Mouse (Mus musculus) left cerebral cortex, adult 9 months (tissue): Measurements from ENCODE around the gene Pdilt.
"Not testable (repeated sequence)": the region's sequence is repeated elsewhere in the genome, so short reads cannot be mapped to it uniquely, and the experiment has no call there.

Source experiments
- DNase-seq, 2 experiments: peaks; one replicate each; pipeline ENCODE4 v3.0.0; 2022; ENCODE audit warnings: low spot score in 2 of 2

Pdilt gene

GRCm38 (mm10) chr7:119523389-119523788 is at the start of gene Pdilt:
Pdilt (minus strand) TSS chr7:119523489.
- no peak for DNase-seq

GRCm38 (mm10) chr7:119562476-119562875 is 39.2 kb upstream of the Pdilt start:
- not testable (repeated sequence) for DNase-seq

- DNase-seq = no peak
These were observed 38.2 kb upstream of the Pdilt start for GRCm38 (mm10) chr7:119561441-119561840.

- no peak for DNase-seq
These were observed 37.2 kb upstream of the Pdilt start for GRCm38 (mm10) chr7:119560452-119560835.

- DNase-seq = no peak
These were observed 36.6 kb upstream of the Pdilt start for GRCm38 (mm10) chr7:119559789-119560451.

- DNase-seq = no peak
These were observed 30.8 kb upstream of the Pdilt start, which contains the start of gene Acsm2 for GRCm38 (mm10) chr7:119554040-119554439. Acsm2 (plus strand) TSS chr7:119554340.

GRCm38 (mm10) chr7:119550471-119551222 is 27.4 kb upstream of the Pdilt start:
- DNase-seq = no peak

GRCm38 (mm10) chr7:119545572-119545971 is 22.3 kb upstream of the Pdilt start:
- DNase-seq = no peak

GRCm38 (mm10) chr7:119542445-119542844 is 19.2 kb upstream of the Pdilt start:
- no peak for DNase-seq

- DNase-seq = no peak
These were observed 11.1 kb upstream of the Pdilt start for GRCm38 (mm10) chr7:119534389-119534788.

- no peak for DNase-seq
These were observed 9.6 kb upstream of the Pdilt start for GRCm38 (mm10) chr7:119532924-119533323.

- no peak for DNase-seq
These were observed 5.3 kb upstream of the Pdilt start for GRCm38 (mm10) chr7:119528617-119529016.

- DNase-seq = no peak
These were observed 4.3 kb upstream of the Pdilt start for GRCm38 (mm10) chr7:119527548-119527947.

GRCm38 (mm10) chr7:119527135-119527534 is 3.8 kb upstream of the Pdilt start:
- DNase-seq = no peak

- no peak for DNase-seq
These were observed 3.2 kb upstream of the Pdilt start for GRCm38 (mm10) chr7:119526486-119526885.

GRCm38 (mm10) chr7:119525881-119526281 is 2.6 kb upstream of the Pdilt start:
- DNase-seq = no peak

- DNase-seq = no peak
These were observed 904 bp downstream of the Pdilt start for GRCm38 (mm10) chr7:119522385-119522784.

GRCm38 (mm10) chr7:119521816-119522215 is 1.5 kb downstream of the Pdilt start:
- DNase-seq = no peak

GRCm38 (mm10) chr7:119519654-119520053 is 3.6 kb downstream of the Pdilt start:
- peak; percentile 8 to 86 for DNase-seq

GRCm38 (mm10) chr7:119519163-119519562 is 4.1 kb downstream of the Pdilt start, which contains the start of gene Acsm5:
Acsm5 (plus strand) TSS chr7:119519463.
- DNase-seq = no peak

GRCm38 (mm10) chr7:119516272-119516558 is 7.1 kb downstream of the Pdilt start:
- no peak for DNase-seq

GRCm38 (mm10) chr7:119515492-119516271 is 7.6 kb downstream of the Pdilt start:
- peak in 1 of 2 experiments; percentile 65 for DNase-seq
